Mouse (Mus musculus) right cerebral cortex, postnatal 36 days (tissue): ENCODE measurements around the gene Hnf1b.

Experiments
- DNase-seq, 2 experiments: peaks; one replicate each; pipeline ENCODE4 v3.0.0; 2022; ENCODE audit warnings: low spot score in 2 of 2, mixed read lengths in 1 of 2

The Hnf1b gene

GRCm38 (mm10) chr11:83849529-83850335 is at the start of gene Hnf1b:
Hnf1b (plus strand) TSS chr11:83850063.
- DNase-seq, result no peak

- no peak for DNase-seq
These were observed 47.7 kb upstream of the Hnf1b start for GRCm38 (mm10) chr11:83802166-83802565.

- no peak for DNase-seq
These were observed 47.3 kb upstream of the Hnf1b start for GRCm38 (mm10) chr11:83802581-83802980.

GRCm38 (mm10) chr11:83810441-83810840 is 39.4 kb upstream of the Hnf1b start:
- no peak for DNase-seq

- no peak for DNase-seq
These were observed 34.7 kb upstream of the Hnf1b start for GRCm38 (mm10) chr11:83815191-83815590.

- peak in 1 of 2 experiments; percentile 15 for DNase-seq
These were observed 34.2 kb upstream of the Hnf1b start for GRCm38 (mm10) chr11:83815628-83816027.

GRCm38 (mm10) chr11:83817048-83817447 is 32.8 kb upstream of the Hnf1b start:
- no peak for DNase-seq

GRCm38 (mm10) chr11:83817994-83818393 is 31.9 kb upstream of the Hnf1b start:
- no peak for DNase-seq

GRCm38 (mm10) chr11:83818591-83819127 is 31.2 kb upstream of the Hnf1b start:
- no peak for DNase-seq

GRCm38 (mm10) chr11:83819806-83820483 is 29.9 kb upstream of the Hnf1b start:
- no peak for DNase-seq

GRCm38 (mm10) chr11:83826142-83826541 is 23.7 kb upstream of the Hnf1b start:
- no peak for DNase-seq

- no peak for DNase-seq
These were observed 21.2 kb upstream of the Hnf1b start for GRCm38 (mm10) chr11:83828553-83829142.

GRCm38 (mm10) chr11:83832389-83832788 is 17.5 kb upstream of the Hnf1b start:
- no peak for DNase-seq

- no peak for DNase-seq
These were observed 16.3 kb upstream of the Hnf1b start for GRCm38 (mm10) chr11:83833517-83833916.

- no peak for DNase-seq
These were observed 15.8 kb upstream of the Hnf1b start for GRCm38 (mm10) chr11:83833959-83834496.

GRCm38 (mm10) chr11:83839451-83839850 is 10.4 kb upstream of the Hnf1b start:
- no peak for DNase-seq

GRCm38 (mm10) chr11:83843534-83843933 is 6.3 kb upstream of the Hnf1b start:
- DNase-seq, result no peak

- DNase-seq, result no peak
These were observed 866 bp downstream of the Hnf1b start for GRCm38 (mm10) chr11:83850586-83851272.

- no peak for DNase-seq
These were observed 1.6 kb downstream of the Hnf1b start for GRCm38 (mm10) chr11:83851273-83852015.

- no peak for DNase-seq
These were observed 2.1 kb downstream of the Hnf1b start for GRCm38 (mm10) chr11:83852016-83852355.
